20 mouse cellular contexts compared by ENCODE assay signal in genomic region chr1:77437881-77438610, GRCm38 (mm10).
DNase-seq lines count a peak whose midpoint lies in the region; ATAC-seq and TF ChIP-seq lines count a peak whose summit lies in the region.
"Had no signal": no experiment of that assay in that cellular context is flagged by ENCODE, and none has a peak within 500 bp of the region (broad histone marks: within the 10 kb centered on the region; RNA-seq: fewer than 3 reads in every experiment).

No protein-coding gene starts in this region.

- no peak for ATAC-seq in forebrain, embryonic 12.5 days (ENCODE audit: low FRiP score)
- ATAC-seq in forebrain, postnatal 0 days, result no peak
- ATAC-seq in hindbrain, embryonic 13.5 days (ENCODE audit: low FRiP score), result no peak
- ATAC-seq in hindbrain, embryonic 16.5 days, result no peak
- no peak for ATAC-seq in midbrain, embryonic 15.5 days (replicated peaks)
- no peak for ATAC-seq in midbrain, embryonic 16.5 days
- ATAC-seq in erythroid progenitor cell, adult 5-6 weeks (replicated peaks; ENCODE audit: low FRiP score, poor library complexity, severe bottlenecking), result no peak
- ATAC-seq: activated CD4-positive, CD25-positive, alpha-beta regulatory T cell, adult 4 months; hindbrain, postnatal 0 days; Patski had no signal

- 0 out of 2 replicates have a peak overlapping the region, but pooled peaks have one; percentile 19 for H3K27ac ChIP-seq in forebrain, embryonic 12.5 days
- H3K27ac ChIP-seq in forebrain, postnatal 0 days (ENCODE audit: low read depth, low read length), result no peak overlapping the region
- peak overlapping the region; percentile 19 for H3K27ac ChIP-seq in hindbrain, embryonic 13.5 days
- no peak overlapping the region for H3K27ac ChIP-seq in hindbrain, embryonic 16.5 days (ENCODE audit: low read depth, low read length)
- H3K27ac ChIP-seq in midbrain, embryonic 15.5 days, result peak overlapping the region; percentile 6; the same call in 1 of the 2 replicates
- H3K27ac ChIP-seq in midbrain, embryonic 16.5 days (ENCODE audit: low read length), result no peak overlapping the region
- H3K27ac ChIP-seq: gastrocnemius, adult 2 months; heart, embryonic 10.5 days; hindbrain, postnatal 0 days had no signal

- H3K4me1 ChIP-seq in forebrain, embryonic 12.5 days, result peaks cover 51% of the 10 kb centered on the region
- H3K4me1 ChIP-seq in forebrain, postnatal 0 days (ENCODE audit: insufficient read depth), result no peaks in the 10 kb centered on the region; the same call in 1 of the 2 replicates
- H3K4me1 ChIP-seq in hindbrain, embryonic 13.5 days (replicated peaks), result peaks cover 62% of the 10 kb centered on the region
- peaks cover 23% of the 10 kb centered on the region for H3K4me1 ChIP-seq in hindbrain, embryonic 16.5 days (ENCODE audit: control insufficient read depth, insufficient read depth, low read depth, low read length)
- H3K4me1 ChIP-seq in midbrain, embryonic 15.5 days, result peaks cover 31% of the 10 kb centered on the region
- H3K4me1 ChIP-seq in midbrain, embryonic 16.5 days (ENCODE audit: control insufficient read depth, insufficient read depth, low read length), result peaks cover 29% of the 10 kb centered on the region

- H3K36me3 ChIP-seq in forebrain, embryonic 12.5 days (replicated peaks), result peaks cover 4% of the 10 kb centered on the region
- no peaks in the 10 kb centered on the region; the same call in 1 of the 2 replicates for H3K36me3 ChIP-seq in forebrain, postnatal 0 days (ENCODE audit: insufficient read depth)
- no peaks in the 10 kb centered on the region for H3K36me3 ChIP-seq in hindbrain, embryonic 13.5 days
- H3K36me3 ChIP-seq in hindbrain, embryonic 16.5 days (ENCODE audit: control insufficient read depth, insufficient read depth, low read length), result no peaks in the 10 kb centered on the region
- no peaks in the 10 kb centered on the region for H3K36me3 ChIP-seq in midbrain, embryonic 15.5 days (replicated peaks)
- no peaks in the 10 kb centered on the region for H3K36me3 ChIP-seq in midbrain, embryonic 16.5 days (ENCODE audit: control insufficient read depth, insufficient read depth, low read length)
- H3K36me3 ChIP-seq: heart, embryonic 10.5 days had no signal

- H3K27me3 ChIP-seq in forebrain, embryonic 12.5 days, result no peaks in the 10 kb centered on the region
- H3K27me3 ChIP-seq in forebrain, postnatal 0 days (ENCODE audit: insufficient read depth, low read length), result no peaks in the 10 kb centered on the region
- no peaks in the 10 kb centered on the region for H3K27me3 ChIP-seq in hindbrain, embryonic 13.5 days
- H3K27me3 ChIP-seq in hindbrain, embryonic 16.5 days (replicated peaks; ENCODE audit: control insufficient read depth, insufficient read depth, low read length), result no peaks in the 10 kb centered on the region
- H3K27me3 ChIP-seq in midbrain, embryonic 15.5 days (replicated peaks), result no peaks in the 10 kb centered on the region
- H3K27me3 ChIP-seq in midbrain, embryonic 16.5 days (ENCODE audit: control insufficient read depth, insufficient read depth, low read depth, low read length), result no peaks in the 10 kb centered on the region
- H3K27me3 ChIP-seq: Patski had no signal

- no peak overlapping the region for H3K4me3 ChIP-seq in forebrain, embryonic 12.5 days (replicated peaks)
- no peak overlapping the region for H3K4me3 ChIP-seq in forebrain, postnatal 0 days (ENCODE audit: low read depth, low read length)
- H3K4me3 ChIP-seq in hindbrain, embryonic 13.5 days, result no peak overlapping the region
- H3K4me3 ChIP-seq in hindbrain, embryonic 16.5 days (ENCODE audit: low read length), result no peak overlapping the region
- no peak overlapping the region for H3K4me3 ChIP-seq in midbrain, embryonic 15.5 days
- no peak overlapping the region for H3K4me3 ChIP-seq in midbrain, embryonic 16.5 days (ENCODE audit: low read depth, low read length)
- H3K4me3 ChIP-seq: gastrocnemius, adult 2 months; heart, embryonic 10.5 days had no signal

- no peak overlapping the region for H3K4me2 ChIP-seq in forebrain, embryonic 12.5 days
- H3K4me2 ChIP-seq in forebrain, postnatal 0 days (ENCODE audit: low read depth), result no peak overlapping the region
- no peak overlapping the region for H3K4me2 ChIP-seq in hindbrain, embryonic 13.5 days
- H3K4me2 ChIP-seq in hindbrain, embryonic 16.5 days (ENCODE audit: low read length), result no peak overlapping the region
- no peak overlapping the region for H3K4me2 ChIP-seq in midbrain, embryonic 15.5 days
- no peak overlapping the region for H3K4me2 ChIP-seq in midbrain, embryonic 16.5 days (ENCODE audit: low read length)

- H3K9ac ChIP-seq in forebrain, embryonic 12.5 days, result no peak overlapping the region
- no peak overlapping the region for H3K9ac ChIP-seq in forebrain, postnatal 0 days
- no peak overlapping the region for H3K9ac ChIP-seq in hindbrain, embryonic 13.5 days
- H3K9ac ChIP-seq in hindbrain, embryonic 16.5 days (ENCODE audit: low read depth, low read length), result no peak overlapping the region
- no peak overlapping the region for H3K9ac ChIP-seq in midbrain, embryonic 15.5 days
- no peak overlapping the region for H3K9ac ChIP-seq in midbrain, embryonic 16.5 days (ENCODE audit: low read depth, low read length)

- no peak for TF ChIP-seq CTCF in forebrain, postnatal 0 days (IDR thresholded peaks at IDR 0.05; ENCODE audit: low read depth)

- intact Hi-C loops in left cerebral cortex, postnatal 10 days (cut with DNase I), result no loop called here

- no peak for DNase-seq in forebrain, postnatal 0 days
- DNase-seq in left cerebral cortex, postnatal 10 days (ENCODE audit: extremely low spot score in 1 of 2, low spot score in 2 of 2), result no peak
- DNase-seq: adrenal gland, postnatal 14 days; cerebellum, adult 18-20 months; cerebellum, adult 9-11 months; cerebellum, postnatal 36 days; gastrocnemius, adult 2 months; gastrocnemius, postnatal 25 days; heart, postnatal 10 days; kidney, adult 11 months had no signal

- no peaks in the 10 kb centered on the region for H3K9me3 ChIP-seq in forebrain, embryonic 12.5 days
- H3K9me3 ChIP-seq in forebrain, postnatal 0 days (ENCODE audit: low read length), result no peaks in the 10 kb centered on the region
- H3K9me3 ChIP-seq in hindbrain, embryonic 13.5 days, result no peaks in the 10 kb centered on the region
- no peaks in the 10 kb centered on the region for H3K9me3 ChIP-seq in hindbrain, embryonic 16.5 days (ENCODE audit: control insufficient read depth, low read length)
- no peaks in the 10 kb centered on the region for H3K9me3 ChIP-seq in midbrain, embryonic 15.5 days
- H3K9me3 ChIP-seq in midbrain, embryonic 16.5 days (replicated peaks; ENCODE audit: control insufficient read depth, low read length, poor library complexity, severe bottlenecking), result no peaks in the 10 kb centered on the region
- H3K9me3 ChIP-seq: heart, embryonic 10.5 days had no signal

- 71% methylated on average over 10 of the region's 10 CpGs for WGBS in forebrain, embryonic 12.5 days
- 46% methylated on average over 10 of the region's 10 CpGs for WGBS in forebrain, postnatal 0 days
- WGBS in hindbrain, embryonic 13.5 days, result 59% methylated on average over 10 of the region's 10 CpGs
- 49% methylated on average over 10 of the region's 10 CpGs for WGBS in hindbrain, embryonic 16.5 days
- WGBS in midbrain, embryonic 15.5 days, result 61% methylated on average over 10 of the region's 10 CpGs
- WGBS in midbrain, embryonic 16.5 days, result 57% methylated on average over 10 of the region's 10 CpGs

Comparison
In these comparisons a context has a peak if more than half of its experiments do, and no peak if none do; other contexts are left out.
1. H3K27ac ChIP-seq: peak in forebrain, embryonic 12.5 days (single experiment), hindbrain, embryonic 13.5 days (single experiment) and midbrain, embryonic 15.5 days (single experiment); none in forebrain, postnatal 0 days (single experiment), hindbrain, embryonic 16.5 days (single experiment) and midbrain, embryonic 16.5 days (single experiment).